Mouse (Mus musculus): ENCODE measurements around the gene Lsm7. TPM values are rescaled to one million over a fixed set of nuclear protein-coding genes. Genes with fewer than 3 reads are reported as not detected.
"Not testable (repeated sequence)": the region's sequence is repeated elsewhere in the genome, so short reads cannot be mapped to it uniquely, and the experiment has no call there.

Gene Lsm7
- polyA plus RNA-seq, 1 experiment from 2014 or later, result 303 TPM

DNA sequence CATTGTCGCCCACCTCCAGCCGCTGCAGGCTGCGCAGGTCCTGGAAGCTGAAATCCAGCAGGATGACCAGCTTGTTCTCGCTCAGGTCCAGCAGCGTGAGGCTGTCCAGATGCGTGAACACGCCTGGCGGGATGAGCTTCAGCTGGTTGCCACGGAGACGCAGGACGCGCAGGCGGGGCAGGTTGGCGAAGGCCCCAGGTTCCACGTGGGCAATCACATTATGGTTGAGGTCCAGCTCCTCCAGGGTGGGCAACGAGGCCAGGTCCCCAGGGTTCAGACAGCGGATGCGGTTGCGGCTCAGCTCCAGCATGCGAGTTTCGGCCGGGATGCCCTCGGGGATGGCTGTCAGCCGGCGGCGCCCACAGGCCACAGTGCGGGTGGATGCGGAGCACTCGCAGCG, 19.4 kb downstream of the Lsm7 start:
- H3K27ac ChIP-seq (replicated peaks; ENCODE audit: low read depth, low read length), result no peak overlapping the region
- H3K4me3 ChIP-seq (ENCODE audit: low read depth, low read length), result no peak overlapping the region
- H3K4me2 ChIP-seq (ENCODE audit: low read depth, low read length), result no peak overlapping the region
- no peak for DNase-seq (ENCODE audit: low spot score)
- H3K9ac ChIP-seq (ENCODE audit: low read depth, low read length), result no peak overlapping the region
- H3K4me1 ChIP-seq (ENCODE audit: control insufficient read depth, insufficient read depth, low read length), result no peaks in the 10 kb centered on the region
- H3K9me3 ChIP-seq (ENCODE audit: control insufficient read depth, low read length), result peaks cover 7% of the 10 kb centered on the region; the same call in 1 of the 2 replicates
- peaks cover 25% of the 10 kb centered on the region for H3K27me3 ChIP-seq (replicated peaks; ENCODE audit: control insufficient read depth, insufficient read depth, low read length)
- WGBS, result 59% methylated on average over 29 of the region's 30 CpGs
- peaks cover 1% of the 10 kb centered on the region; the same call in 1 of the 2 replicates for H3K36me3 ChIP-seq (ENCODE audit: control insufficient read depth, insufficient read depth, low read length)
- no peak for ATAC-seq (ENCODE audit: low read depth)

DNA sequence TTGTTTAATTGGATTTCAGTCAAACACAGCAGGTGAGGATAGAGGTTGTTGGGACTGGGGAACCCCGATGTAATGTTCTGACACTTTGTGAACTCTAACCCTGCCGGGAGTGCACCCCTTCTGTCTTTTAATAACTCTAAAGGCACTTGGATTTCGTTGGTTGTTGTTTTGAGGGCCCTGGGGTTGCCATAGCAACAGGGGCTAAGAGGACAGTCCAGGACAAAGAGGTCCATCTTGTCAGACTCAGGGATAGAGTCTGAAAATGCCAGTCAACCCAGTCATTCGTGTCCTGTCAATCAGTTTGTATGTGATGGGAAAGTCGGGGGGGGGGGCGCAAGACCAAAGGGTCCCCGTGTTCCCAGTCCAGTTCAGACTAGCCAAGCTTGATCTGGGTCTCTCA, 22.2 kb downstream of the Lsm7 start:
- Histone ChIP-seq H3K4me2 (ENCODE audit: low read depth, low read length) (no peak overlapping the region), H3K27ac (replicated peaks; ENCODE audit: low read depth, low read length) (no peak overlapping the region), H3K36me3 (ENCODE audit: control insufficient read depth, insufficient read depth, low read length) (peaks cover 23% of the 10 kb centered on the region), H3K4me3 (ENCODE audit: low read depth, low read length) (no peak overlapping the region), H3K9ac (ENCODE audit: low read depth, low read length) (no peak overlapping the region), H3K4me1 (ENCODE audit: control insufficient read depth, insufficient read depth, low read length) (peaks cover 3% of the 10 kb centered on the region; the same call in 1 of the 2 replicates), H3K9me3 (ENCODE audit: control insufficient read depth, low read length) (peaks cover 7% of the 10 kb centered on the region; the same call in 1 of the 2 replicates), H3K27me3 (replicated peaks; ENCODE audit: control insufficient read depth, insufficient read depth, low read length) (peaks cover 25% of the 10 kb centered on the region)
- WGBS, result 53% methylated on average over 6 of the region's 7 CpGs
- no peak for DNase-seq (ENCODE audit: low spot score)
- no peak for ATAC-seq (ENCODE audit: low read depth)

DNA sequence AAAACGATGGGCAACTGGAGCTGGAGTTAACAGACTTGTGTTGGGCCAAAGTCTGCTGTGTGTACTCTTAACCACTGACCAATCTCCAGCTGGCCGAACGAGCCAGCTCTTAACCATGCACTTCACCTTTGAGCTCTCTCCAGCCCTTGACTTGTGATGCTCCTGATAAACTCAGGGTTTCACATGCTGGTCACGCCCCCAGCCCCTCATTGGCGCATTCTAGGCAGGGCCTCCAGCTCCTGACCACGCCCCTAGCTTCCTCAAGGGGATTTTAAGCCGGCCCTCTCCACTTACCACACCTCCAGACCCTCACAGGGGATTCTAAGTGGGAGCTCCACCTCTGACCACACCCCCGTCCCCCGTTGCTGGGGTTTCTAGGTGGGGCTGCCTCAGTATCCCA, 23.9 kb downstream of the Lsm7 start:
- H3K4me2 ChIP-seq (ENCODE audit: low read depth, low read length), result no peak overlapping the region
- peaks cover 23% of the 10 kb centered on the region for H3K36me3 ChIP-seq (ENCODE audit: control insufficient read depth, insufficient read depth, low read length)
- DNase-seq (ENCODE audit: low spot score) (peak; percentile 84), ATAC-seq (ENCODE audit: low read depth) (no peak)
- H3K9ac ChIP-seq (ENCODE audit: low read depth, low read length), result no peak overlapping the region
- peaks cover 7% of the 10 kb centered on the region; the same call in 1 of the 2 replicates for H3K9me3 ChIP-seq (ENCODE audit: control insufficient read depth, low read length)
- peaks cover 21% of the 10 kb centered on the region for H3K27me3 ChIP-seq (replicated peaks; ENCODE audit: control insufficient read depth, insufficient read depth, low read length)
- H3K4me3 ChIP-seq (ENCODE audit: low read depth, low read length), result no peak overlapping the region
- peaks cover 7% of the 10 kb centered on the region; the same call in 1 of the 2 replicates for H3K4me1 ChIP-seq (ENCODE audit: control insufficient read depth, insufficient read depth, low read length)
- H3K27ac ChIP-seq (replicated peaks; ENCODE audit: low read depth, low read length), result no peak overlapping the region
- 2% methylated on average over 9 of the region's 9 CpGs for WGBS

DNA sequence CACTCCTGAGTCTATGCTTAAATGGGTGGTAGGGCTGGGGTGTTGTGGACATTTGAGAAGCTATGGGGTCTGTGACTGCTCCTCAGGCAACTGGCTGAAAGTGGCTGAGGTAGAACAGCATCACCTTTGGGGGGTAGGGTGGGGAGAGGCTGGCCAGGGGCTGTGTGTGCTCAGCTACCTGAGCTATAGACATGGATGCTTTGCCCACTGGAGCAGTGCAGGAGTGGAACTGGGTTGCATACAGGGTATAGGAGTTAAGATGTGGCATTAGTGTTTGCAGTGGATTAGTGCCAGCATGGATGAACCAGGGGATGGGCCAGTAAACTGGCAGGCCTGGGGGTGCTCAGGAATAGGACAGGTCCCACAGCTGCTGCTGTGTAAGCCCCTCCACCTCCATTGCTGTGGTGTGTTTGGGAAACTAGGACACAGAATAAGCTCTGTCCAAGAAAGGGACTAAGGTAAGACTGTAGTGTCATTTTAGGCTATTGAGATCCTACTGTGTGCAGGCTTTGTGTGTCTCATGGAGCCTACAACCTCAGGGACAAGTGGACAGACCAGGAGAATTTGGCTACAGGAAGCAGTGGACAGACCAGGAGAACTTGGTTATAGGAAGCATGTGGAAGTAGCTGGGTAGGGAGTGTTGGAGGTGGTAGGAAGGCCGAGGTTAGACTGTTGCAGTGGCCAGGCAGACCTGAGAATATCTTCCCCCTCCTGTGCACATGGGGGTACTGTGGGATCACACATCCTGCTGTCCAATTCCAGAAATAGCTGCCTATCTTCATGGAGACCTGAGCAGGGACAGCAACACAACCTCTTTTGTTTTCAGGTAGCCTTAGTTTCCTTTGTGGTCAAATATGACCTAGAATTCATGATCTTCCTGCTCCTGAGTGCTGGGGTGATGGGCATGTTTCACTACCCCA, 25.4 kb downstream of the Lsm7 start:
- DNase-seq (ENCODE audit: low spot score), result no peak

DNA sequence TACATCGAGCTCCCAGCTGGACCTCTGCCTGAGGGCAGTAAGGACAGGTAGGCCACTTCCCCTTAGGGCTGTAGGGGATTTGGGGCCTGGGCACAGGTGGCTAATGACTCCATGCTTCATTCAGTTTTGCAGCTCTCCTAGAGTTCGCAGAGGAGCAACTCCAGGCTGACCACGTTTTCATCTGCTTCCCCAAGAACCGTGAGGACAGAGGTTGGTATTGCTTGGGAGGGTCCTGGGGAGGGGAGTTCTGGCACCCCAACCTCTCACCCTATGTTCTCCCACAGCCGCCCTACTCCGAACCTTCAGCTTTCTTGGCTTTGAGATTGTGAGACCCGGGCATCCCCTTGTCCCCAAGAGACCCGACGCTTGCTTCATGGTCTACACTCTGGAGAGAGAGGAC, 26.4 kb downstream of the Lsm7 start:
- H3K9ac ChIP-seq (ENCODE audit: low read depth, low read length); H3K9me3 ChIP-seq (ENCODE audit: control insufficient read depth, low read length); H3K27ac ChIP-seq (replicated peaks; ENCODE audit: low read depth, low read length); ATAC-seq (ENCODE audit: low read depth); H3K4me1 ChIP-seq (ENCODE audit: control insufficient read depth, insufficient read depth, low read length); DNase-seq (ENCODE audit: low spot score); H3K27me3 ChIP-seq (replicated peaks; ENCODE audit: control insufficient read depth, insufficient read depth, low read length): not testable (repeated sequence)
- Histone ChIP-seq H3K4me3 (ENCODE audit: low read depth, low read length) (peak overlapping the region; percentile 81), H3K4me2 (ENCODE audit: low read depth, low read length) (peak overlapping the region; percentile 86), H3K36me3 (ENCODE audit: control insufficient read depth, insufficient read depth, low read length) (peaks cover 23% of the 10 kb centered on the region)
- 74% methylated on average over 6 of the region's 9 CpGs for WGBS

More for the DNA sequence above, 25.4 kb downstream of the Lsm7 start:
- no peak overlapping the region for H3K4me2 ChIP-seq (ENCODE audit: low read depth, low read length)
- H3K9me3 ChIP-seq (ENCODE audit: control insufficient read depth, low read length), result peaks cover 4% of the 10 kb centered on the region; the same call in 1 of the 2 replicates
- no peak overlapping the region for H3K4me3 ChIP-seq (ENCODE audit: low read depth, low read length)
- ATAC-seq (ENCODE audit: low read depth), result no peak
- peaks cover 23% of the 10 kb centered on the region for H3K36me3 ChIP-seq (ENCODE audit: control insufficient read depth, insufficient read depth, low read length)
- H3K4me1 ChIP-seq (ENCODE audit: control insufficient read depth, insufficient read depth, low read length), result peaks cover 7% of the 10 kb centered on the region; the same call in 1 of the 2 replicates
- 75% methylated on average over 1 of the region's 1 CpGs for WGBS
- H3K9ac ChIP-seq (ENCODE audit: low read depth, low read length), result no peak overlapping the region
- no peak overlapping the region for H3K27ac ChIP-seq (replicated peaks; ENCODE audit: low read depth, low read length)
- peaks cover 6% of the 10 kb centered on the region for H3K27me3 ChIP-seq (replicated peaks; ENCODE audit: control insufficient read depth, insufficient read depth, low read length)

DNA sequence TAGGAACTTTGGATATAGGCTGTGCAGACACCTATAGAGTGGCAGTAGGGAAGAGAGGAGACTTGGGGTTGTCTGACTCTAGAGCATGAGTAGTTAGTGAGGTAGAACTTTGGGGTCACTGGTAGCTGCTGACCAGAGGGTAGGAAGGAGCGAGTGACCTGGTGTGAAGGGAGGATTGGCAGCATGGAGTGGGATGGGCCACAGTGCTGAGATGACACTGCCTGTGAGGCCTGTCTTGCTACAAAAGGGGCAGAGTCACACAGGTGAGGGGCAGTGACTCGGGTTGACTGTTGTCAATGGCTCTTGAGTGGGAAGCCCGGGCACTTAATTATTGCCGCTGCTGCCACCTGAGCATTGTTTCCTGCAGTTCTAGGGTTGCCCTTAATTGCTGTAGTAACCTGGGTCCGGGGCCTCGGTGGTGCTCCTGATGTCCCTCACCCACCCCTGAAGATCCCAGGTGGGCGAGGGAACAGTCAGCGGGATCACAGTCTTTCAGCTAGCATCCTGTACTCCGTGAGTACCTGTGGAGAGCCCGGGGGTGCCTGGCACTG, 27.1 kb downstream of the Lsm7 start:
- Histone ChIP-seq H3K4me3 (ENCODE audit: low read depth, low read length) (peak overlapping the region; percentile 81), H3K9ac (ENCODE audit: low read depth, low read length) (peak overlapping the region; percentile 94), H3K27me3 (replicated peaks; ENCODE audit: control insufficient read depth, insufficient read depth, low read length) (no peaks in the 10 kb centered on the region), H3K27ac (replicated peaks; ENCODE audit: low read depth, low read length) (no peak overlapping the region), H3K9me3 (ENCODE audit: control insufficient read depth, low read length) (no peaks in the 10 kb centered on the region), H3K4me1 (ENCODE audit: control insufficient read depth, insufficient read depth, low read length) (peaks cover 7% of the 10 kb centered on the region; the same call in 1 of the 2 replicates), H3K36me3 (ENCODE audit: control insufficient read depth, insufficient read depth, low read length) (peaks cover 23% of the 10 kb centered on the region), H3K4me2 (ENCODE audit: low read depth, low read length) (peak overlapping the region; percentile 86)
- WGBS, result 67% methylated on average over 10 of the region's 10 CpGs
- no peak for ATAC-seq (ENCODE audit: low read depth)
- DNase-seq (ENCODE audit: low spot score), result no peak

DNA sequence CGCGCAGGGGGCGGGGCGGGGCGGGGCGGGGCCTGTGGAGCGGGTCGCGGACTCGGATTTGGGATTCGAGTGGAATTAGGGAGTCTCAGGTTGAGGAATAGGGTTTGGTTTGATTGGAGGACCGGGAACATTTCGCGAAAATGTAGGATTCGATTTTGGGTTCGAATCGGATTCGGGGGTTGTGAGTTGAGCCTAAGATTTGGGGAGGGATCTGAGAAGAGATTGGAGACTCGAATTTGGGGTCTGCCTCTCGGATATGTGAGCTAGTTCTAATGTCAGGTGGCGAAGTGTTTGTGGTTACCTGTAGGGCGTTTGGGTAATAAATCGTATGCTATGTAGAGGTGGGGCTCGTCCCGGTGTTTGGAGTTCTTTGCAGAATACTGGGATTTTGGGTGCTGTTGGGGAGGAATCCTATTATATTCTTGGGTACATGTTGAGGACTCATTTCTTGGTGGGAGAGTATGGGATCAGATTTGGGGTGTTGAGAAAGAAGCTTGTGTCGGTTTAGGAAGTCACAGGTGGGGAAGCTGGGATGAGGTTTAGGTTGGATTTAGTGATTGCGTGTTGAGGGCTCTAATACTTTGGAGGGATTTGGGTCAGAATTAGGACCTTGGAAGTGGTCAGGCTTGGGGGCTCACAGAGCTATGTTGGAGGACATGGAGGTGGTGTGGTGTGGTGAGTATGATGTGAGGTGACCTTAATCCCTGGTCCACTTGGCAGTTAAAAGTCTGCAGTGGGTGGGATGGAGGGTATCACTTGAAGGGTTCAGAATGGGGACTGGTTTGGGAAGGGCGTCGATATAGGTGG, 27.7 kb downstream of the Lsm7 start:
- no peaks in the 10 kb centered on the region for H3K9me3 ChIP-seq (ENCODE audit: control insufficient read depth, low read length)
- peaks cover 7% of the 10 kb centered on the region; the same call in 1 of the 2 replicates for H3K4me1 ChIP-seq (ENCODE audit: control insufficient read depth, insufficient read depth, low read length)
- peak overlapping the region; percentile 81 for H3K4me3 ChIP-seq (ENCODE audit: low read depth, low read length)
- DNase-seq (ENCODE audit: low spot score) (no peak), ATAC-seq (ENCODE audit: low read depth) (no peak)
- peak overlapping the region; percentile 86 for H3K4me2 ChIP-seq (ENCODE audit: low read depth, low read length)
- H3K27ac ChIP-seq (replicated peaks; ENCODE audit: low read depth, low read length), result peak overlapping the region; percentile 91
- H3K36me3 ChIP-seq (ENCODE audit: control insufficient read depth, insufficient read depth, low read length), result peaks cover 23% of the 10 kb centered on the region
- H3K9ac ChIP-seq (ENCODE audit: low read depth, low read length), result peak overlapping the region; percentile 94
- H3K27me3 ChIP-seq (replicated peaks; ENCODE audit: control insufficient read depth, insufficient read depth, low read length), result no peaks in the 10 kb centered on the region
- 8% methylated on average over 26 of the region's 29 CpGs for WGBS

Data from embryonic facial prominence, embryonic 14.5 days (tissue).